Mouse (Mus musculus) lung, postnatal 0 days (tissue): ENCODE measurements around the gene Wdtc1. TPM values are rescaled to one million over a fixed set of nuclear protein-coding genes. Genes with fewer than 3 reads are reported as not detected.

Source experiments
- ATAC-seq: fragments of 200-750 bp; cut with Nextera tagmentation; 2 replicates; pipeline ENCODE4 v1.8.0; 2017; ENCODE audit warnings: moderate library complexity
- DNase-seq: peaks from one replicate; pipeline ENCODE4 v3.0.0-alpha.2; 2016; ENCODE audit warnings: low spot score
- H3K27ac ChIP-seq: fragments of 300-500 bp; sonication (generic); 2 replicates; pipeline ENCODE4 v1.5.1; 2014; ENCODE audit warnings: antibody characterized with exemption, mild to moderate bottlenecking, low read length, mixed read lengths
- H3K27me3 ChIP-seq: fragments of 300-500 bp; sonication (generic); replicated peaks from 2 replicates; pipeline ENCODE4 v1.6.1; 2014; ENCODE audit warnings: low read length, mixed read lengths; ENCODE audit not compliant: insufficient read depth
- H3K36me3 ChIP-seq: fragments of 300-500 bp; sonication (generic); 2 replicates; pipeline ENCODE4 v1.6.1; 2014; ENCODE audit warnings: low read length, mixed read lengths; ENCODE audit not compliant: insufficient read depth
- H3K4me1 ChIP-seq: fragments of 300-500 bp; sonication (generic); 2 replicates; pipeline ENCODE4 v1.6.1; 2014; ENCODE audit warnings: antibody characterized with exemption, low read depth, low read length, mixed read lengths; ENCODE audit not compliant: insufficient read depth
- H3K4me2 ChIP-seq: fragments of 300-500 bp; sonication (generic); replicated peaks from 2 replicates; pipeline ENCODE4 v1.6.1; 2014; ENCODE audit warnings: low read depth, mild to moderate bottlenecking, low read length, moderate library complexity, mixed read lengths
- H3K4me3 ChIP-seq: fragments of 300-500 bp; sonication (generic); 2 replicates; pipeline ENCODE4 v1.5.1; 2014; ENCODE audit warnings: low read depth, low read length
- H3K9ac ChIP-seq: fragments of 300-500 bp; sonication (generic); replicated peaks from 2 replicates; pipeline ENCODE4 v1.6.1; 2014; ENCODE audit warnings: low read depth, mild to moderate bottlenecking
- H3K9me3 ChIP-seq: fragments of 300-500 bp; sonication (generic); 2 replicates; pipeline ENCODE4 v1.6.1; 2016; ENCODE audit warnings: low read length, mixed read lengths
- CTCF ChIP-seq: IDR thresholded peaks from 2 replicates; pipeline ENCODE4 v1.5.1; 2016; ENCODE audit warnings: antibody characterized with exemption, mild to moderate bottlenecking
- EP300 ChIP-seq: IDR thresholded peaks from 2 replicates; pipeline ENCODE4 v1.6.1; 2016; ENCODE audit warnings: antibody characterized with exemption, mild to moderate bottlenecking, control low read depth
- WGBS: fragments of 180-500 bp; shearing (Covaris S2); extraction: QIAGEN DNeasy Blood & Tissue Kit; methylation state at CpG from one replicate; pipeline ENCODE4 v1.1.7; 2014; 5-methylcytosine and 5-hydroxymethylcytosine counted together
- polyA plus RNA-seq: library from polyadenylated mRNA; unstranded; fragments of >200 nt; fragmentation: Nextera tagmentation; extraction: Ambion mirVana; gene quantifications from 2 replicates; pipeline ENCODE4 v1.2.1, GENCODE M21; 2015

Gene Wdtc1
- polyA plus RNA-seq: 9.2 and 9.9 TPM in 2 replicates

DNA sequence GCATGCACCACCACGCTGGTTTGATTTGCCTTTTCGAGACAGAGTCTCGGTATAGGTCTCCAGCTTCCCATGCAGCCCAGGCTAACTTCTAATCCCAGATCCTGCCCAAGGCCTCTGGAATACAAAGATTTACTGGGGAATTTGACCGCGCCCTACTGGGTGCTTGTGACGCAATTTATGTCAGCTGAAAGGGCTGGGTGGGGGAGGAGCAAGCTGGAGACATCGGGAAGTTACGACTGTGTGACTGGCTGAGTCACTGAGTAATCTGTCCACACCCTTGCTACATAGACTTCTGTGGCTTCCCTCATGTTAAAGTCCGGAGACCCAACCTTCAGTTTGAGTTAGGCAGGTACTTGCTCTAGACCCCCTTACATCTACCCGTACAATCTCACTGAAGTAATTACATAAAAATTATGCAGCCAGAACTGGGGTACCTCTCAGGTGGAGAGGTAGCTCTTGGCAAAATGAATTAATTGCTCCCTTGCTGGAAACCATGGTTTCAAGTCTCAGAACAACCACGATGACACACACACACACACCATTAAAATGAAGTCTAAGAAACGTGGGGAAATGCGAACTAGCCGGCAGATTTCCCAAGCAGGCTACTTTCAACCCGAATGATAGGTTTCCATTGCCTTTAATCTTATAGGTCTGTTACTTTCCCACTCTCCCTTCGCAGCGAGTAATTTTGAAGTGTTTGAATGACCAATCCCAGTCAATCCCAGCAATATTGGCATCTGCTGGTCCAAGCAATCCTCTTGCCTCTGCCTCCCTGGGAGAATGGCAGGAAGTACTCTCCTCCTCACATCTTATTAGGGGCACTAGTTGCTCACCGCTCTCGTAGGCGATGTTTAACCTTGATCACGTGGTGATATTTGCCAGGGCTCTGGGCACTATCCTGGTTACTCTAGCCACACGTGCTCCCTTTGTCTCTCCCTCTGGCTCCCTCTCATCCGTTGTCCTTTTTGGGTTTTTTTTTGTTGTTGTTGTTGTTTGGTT is at the start of gene Wdtc1:
Gene Wdtc1, minus strand, starts transcription at position 115 of the 999 bp plus-strand sequence.
- 81% methylated on average over 23 of the region's 23 CpGs for WGBS
- no peaks in the 10 kb centered on the region for H3K27me3 ChIP-seq
- H3K36me3 ChIP-seq: no peaks in the 10 kb centered on the region
- peak; percentile 54 for DNase-seq
- no peak within 1 kb of the TSS for H3K9ac ChIP-seq
- no peak within 1 kb of the TSS for H3K4me2 ChIP-seq
- no peak within 1 kb of the TSS for H3K27ac ChIP-seq
- peak; percentile 60 for ATAC-seq
- no peak within 1 kb of the TSS for H3K4me3 ChIP-seq
- H3K9me3 ChIP-seq: no peaks in the 10 kb centered on the region
- TF ChIP-seq CTCF: no peak
- TF ChIP-seq EP300: 0 out of 2 replicates have a peak, but pooled peaks have one; percentile 10
- H3K4me1 ChIP-seq: no peaks in the 10 kb centered on the region

- TF ChIP-seq EP300 (no peak), CTCF (no peak)
- no peak overlapping the region for H3K9ac ChIP-seq
- no peak for DNase-seq
- H3K27ac ChIP-seq: no peak overlapping the region
- H3K36me3 ChIP-seq: no peaks in the 10 kb centered on the region
- H3K9me3 ChIP-seq: no peaks in the 10 kb centered on the region
- WGBS: 37% methylated on average over 13 of the region's 13 CpGs
- no peak for ATAC-seq
- no peak overlapping the region for H3K4me2 ChIP-seq
- no peaks in the 10 kb centered on the region for H3K27me3 ChIP-seq
- peaks cover 7% of the 10 kb centered on the region; the same call in 1 of the 2 replicates for H3K4me1 ChIP-seq
- no peak overlapping the region for H3K4me3 ChIP-seq
These were observed 48.7 kb upstream of the Wdtc1 start for GRCm38 (mm10) chr4:133402011-133402410.

GRCm38 (mm10) chr4:133400098-133400497 is 46.8 kb upstream of the Wdtc1 start:
- Histone ChIP-seq H3K27me3 (no peaks in the 10 kb centered on the region), H3K9me3 (no peaks in the 10 kb centered on the region), H3K27ac (no peak overlapping the region; the same call in 1 of the 2 replicates), H3K4me1 (no peaks in the 10 kb centered on the region; the same call in 1 of the 2 replicates), H3K4me3 (no peak overlapping the region), H3K9ac (no peak overlapping the region), H3K36me3 (no peaks in the 10 kb centered on the region), H3K4me2 (no peak overlapping the region)
- no peak for ATAC-seq
- DNase-seq: no peak
- WGBS: 60% methylated on average over 7 of the region's 7 CpGs
- TF ChIP-seq EP300: no peak
- no peak for TF ChIP-seq CTCF

DNA sequence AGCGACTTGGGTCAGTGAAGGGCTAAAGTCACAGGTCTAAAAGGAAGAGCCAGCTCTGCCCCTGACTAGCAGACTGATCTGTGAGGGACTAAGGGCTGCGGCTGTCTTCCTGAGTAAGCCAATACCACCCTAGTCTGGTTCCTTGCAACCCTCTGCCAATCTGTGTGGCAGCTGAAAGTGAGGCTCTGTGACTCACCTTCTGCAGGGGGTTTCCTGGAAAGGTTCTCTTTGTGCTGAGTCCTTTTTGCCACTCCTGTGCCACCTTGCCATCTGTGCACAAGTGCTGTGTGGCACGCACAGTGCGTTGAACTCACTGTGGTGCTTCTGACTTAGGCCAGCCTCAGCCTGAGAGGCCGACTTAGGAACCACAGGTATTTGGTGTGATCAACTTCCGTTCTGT is 46.2 kb upstream of the Wdtc1 start:
- TF ChIP-seq EP300 (no peak), CTCF (no peak)
- ATAC-seq (peak; percentile 34; the same call in 1 of the 2 replicates), DNase-seq (peak; percentile 23)
- 76% methylated on average over 6 of the region's 6 CpGs for whole genome bisulfite sequencing
- no peak overlapping the region for H3K4me3 ChIP-seq
- H3K4me2 ChIP-seq: no peak overlapping the region
- no peaks in the 10 kb centered on the region for H3K36me3 ChIP-seq
- H3K27me3 ChIP-seq: no peaks in the 10 kb centered on the region
- no peak overlapping the region for H3K9ac ChIP-seq
- peaks cover 2% of the 10 kb centered on the region; the same call in 1 of the 2 replicates for H3K4me1 ChIP-seq
- H3K9me3 ChIP-seq: no peaks in the 10 kb centered on the region
- H3K27ac ChIP-seq: no peak overlapping the region

DNA sequence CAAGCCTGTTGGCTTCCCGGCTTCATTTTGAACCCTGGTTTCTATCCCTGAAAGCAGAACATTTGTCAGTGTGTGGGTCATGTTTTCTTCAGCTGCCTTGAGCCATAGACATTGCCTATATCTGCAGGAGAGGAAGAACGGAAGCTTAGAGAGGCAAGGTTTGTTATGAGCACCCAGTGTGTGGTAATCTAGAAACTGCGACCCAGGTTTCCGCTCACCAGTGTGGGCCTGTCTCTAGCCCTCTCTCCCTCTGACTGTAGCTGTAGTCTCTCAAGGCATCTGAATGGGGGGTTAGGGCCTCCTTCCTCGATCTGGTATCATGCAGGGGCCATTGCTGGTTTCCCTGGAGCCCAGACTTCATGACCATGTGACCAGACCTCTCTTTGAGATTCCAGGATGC is 45.3 kb upstream of the Wdtc1 start:
- H3K4me1 ChIP-seq: peaks cover 5% of the 10 kb centered on the region; the same call in 1 of the 2 replicates
- TF ChIP-seq CTCF: no peak
- H3K27ac ChIP-seq: no peak overlapping the region
- ATAC-seq (no peak), DNase-seq (no peak)
- H3K4me3 ChIP-seq: no peak overlapping the region
- WGBS: 77% methylated on average over 5 of the region's 5 CpGs
- H3K36me3 ChIP-seq: no peaks in the 10 kb centered on the region
- H3K9ac ChIP-seq: no peak overlapping the region
- H3K27me3 ChIP-seq: no peaks in the 10 kb centered on the region
- H3K4me2 ChIP-seq: no peak overlapping the region
- H3K9me3 ChIP-seq: no peaks in the 10 kb centered on the region

DNA sequence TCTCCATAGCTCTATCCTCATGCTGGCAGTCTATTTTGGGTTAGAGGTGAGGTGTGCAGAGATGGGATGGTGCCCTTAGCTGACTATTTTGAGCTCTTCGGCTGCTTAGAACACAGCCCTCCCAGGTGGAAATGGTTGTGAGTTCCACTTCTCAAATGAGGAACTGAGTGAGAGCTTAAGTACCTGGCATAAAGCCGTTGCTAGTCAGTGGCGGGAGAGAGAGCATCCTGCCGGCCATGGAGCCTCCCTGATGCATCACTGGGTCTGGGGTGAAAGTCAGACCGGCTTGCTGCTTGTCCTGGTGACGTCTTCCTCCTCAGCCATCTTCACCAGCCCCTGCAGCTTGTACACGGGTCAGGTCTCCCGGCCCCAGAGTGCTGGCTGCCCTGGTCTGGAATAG is 44.7 kb upstream of the Wdtc1 start:
- ATAC-seq (no peak), DNase-seq (no peak)
- no peak overlapping the region for H3K27ac ChIP-seq
- no peaks in the 10 kb centered on the region for H3K27me3 ChIP-seq
- no peaks in the 10 kb centered on the region for H3K36me3 ChIP-seq
- no peak overlapping the region for H3K4me2 ChIP-seq
- WGBS: 67% methylated on average over 8 of the region's 8 CpGs
- H3K4me1 ChIP-seq: peaks cover 5% of the 10 kb centered on the region; the same call in 1 of the 2 replicates
- H3K9me3 ChIP-seq: no peaks in the 10 kb centered on the region
- no peak overlapping the region for H3K9ac ChIP-seq
- no peak overlapping the region for H3K4me3 ChIP-seq
- no peak for TF ChIP-seq CTCF
- no peak for TF ChIP-seq EP300
